Mouse (Mus musculus) layer of hippocampus, adult 11-12 months (tissue): Measurements from ENCODE around the gene Cdk9.
A peak's percentile ranks its signal among the peaks of the same experiment; 100 is the strongest.

ENCODE experiments used
- DNase-seq: peaks from one replicate; pipeline ENCODE4 v3.0.0; 2022; ENCODE audit warnings: low spot score

The Cdk9 gene

GRCm38 (mm10) chr2:32732695-32733094 lies 19.8 kb upstream of the Cdk9 start:
- no peak for DNase-seq

DNA sequence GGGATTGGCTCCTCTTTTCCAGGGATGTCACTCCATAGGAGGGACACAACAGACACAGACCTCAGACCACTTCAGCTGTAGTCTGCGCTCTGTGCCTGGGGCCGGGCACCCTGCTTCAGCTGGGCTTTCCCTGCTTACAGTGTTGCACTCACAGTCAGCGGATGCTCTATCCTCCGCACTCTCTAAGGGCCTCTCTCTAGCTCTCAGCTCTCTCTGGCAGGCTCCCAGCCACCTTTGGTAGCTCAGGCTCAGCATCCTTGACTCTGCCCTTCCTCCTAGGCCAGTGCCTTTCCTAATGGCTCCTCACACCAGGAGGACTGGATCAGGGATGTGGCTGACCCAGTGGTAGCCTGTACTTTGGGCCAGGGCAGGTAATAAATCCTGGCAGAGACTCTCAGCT lies 19.0 kb upstream of the Cdk9 start:
- no peak for DNase-seq

GRCm38 (mm10) chr2:32730854-32731253 lies 18.0 kb upstream of the Cdk9 start:
- no peak for DNase-seq

DNA sequence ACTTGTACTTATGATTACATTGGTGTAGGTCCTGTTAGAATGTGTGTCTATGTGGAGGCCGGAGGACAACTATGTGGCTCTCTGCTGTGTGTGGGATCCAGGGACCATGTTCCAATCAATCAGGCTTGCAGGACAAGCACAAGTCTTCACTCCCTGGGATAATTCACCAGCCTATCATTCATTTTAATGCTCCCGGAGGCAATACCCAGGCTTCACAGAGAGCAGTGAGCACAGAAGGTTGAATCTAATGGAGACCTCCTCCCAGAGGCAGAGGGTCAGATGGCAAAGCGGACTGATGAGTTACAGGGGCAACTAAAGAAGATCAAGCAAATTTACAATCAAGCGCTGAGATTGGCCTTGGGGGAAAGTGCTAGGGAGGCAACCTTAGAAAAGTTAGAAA lies 16.7 kb upstream of the Cdk9 start:
- DNase-seq, result no peak

DNA sequence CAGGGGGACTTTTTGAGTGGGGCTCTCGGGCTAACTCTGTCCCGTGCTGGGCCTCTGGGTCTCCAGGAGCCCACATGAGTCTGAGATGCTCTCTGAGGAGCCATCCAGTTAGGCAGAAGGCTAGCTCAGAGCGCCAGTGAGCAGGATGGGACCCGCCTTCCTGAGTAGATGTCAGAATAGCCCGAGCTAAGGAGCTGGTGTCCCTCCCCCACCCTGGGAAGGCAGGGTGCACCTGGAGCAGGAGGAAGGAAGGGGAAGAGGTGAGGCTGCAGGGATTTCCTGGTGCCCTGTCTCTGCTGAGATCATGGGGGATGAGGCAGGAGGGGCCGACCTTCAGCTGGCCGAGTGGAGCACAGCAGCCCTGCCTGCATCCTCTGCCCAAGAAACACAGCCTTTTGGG lies 15.6 kb upstream of the Cdk9 start:
- DNase-seq, result no peak

DNA sequence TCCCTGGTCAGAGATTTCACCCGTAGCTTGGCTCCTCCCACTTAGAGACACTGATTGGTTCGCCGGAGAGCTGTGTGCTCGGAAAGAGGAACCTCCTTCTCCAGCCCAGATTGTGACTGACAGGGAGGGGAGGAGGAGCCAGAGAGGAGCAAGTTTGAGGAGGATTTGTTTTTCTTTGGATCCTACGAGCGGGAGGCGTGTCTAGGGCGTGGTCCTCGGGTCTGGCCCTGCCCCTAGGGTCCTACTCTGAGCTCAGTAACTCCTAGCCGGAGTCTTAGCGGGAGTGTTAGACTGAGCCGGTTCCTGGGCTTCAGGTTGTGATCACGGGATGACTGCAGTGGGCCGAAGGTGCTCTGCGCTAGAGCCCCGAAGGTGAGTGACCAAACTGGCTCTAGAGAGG lies 14.6 kb upstream of the Cdk9 start:
- DNase-seq, result peak; percentile 86

DNA sequence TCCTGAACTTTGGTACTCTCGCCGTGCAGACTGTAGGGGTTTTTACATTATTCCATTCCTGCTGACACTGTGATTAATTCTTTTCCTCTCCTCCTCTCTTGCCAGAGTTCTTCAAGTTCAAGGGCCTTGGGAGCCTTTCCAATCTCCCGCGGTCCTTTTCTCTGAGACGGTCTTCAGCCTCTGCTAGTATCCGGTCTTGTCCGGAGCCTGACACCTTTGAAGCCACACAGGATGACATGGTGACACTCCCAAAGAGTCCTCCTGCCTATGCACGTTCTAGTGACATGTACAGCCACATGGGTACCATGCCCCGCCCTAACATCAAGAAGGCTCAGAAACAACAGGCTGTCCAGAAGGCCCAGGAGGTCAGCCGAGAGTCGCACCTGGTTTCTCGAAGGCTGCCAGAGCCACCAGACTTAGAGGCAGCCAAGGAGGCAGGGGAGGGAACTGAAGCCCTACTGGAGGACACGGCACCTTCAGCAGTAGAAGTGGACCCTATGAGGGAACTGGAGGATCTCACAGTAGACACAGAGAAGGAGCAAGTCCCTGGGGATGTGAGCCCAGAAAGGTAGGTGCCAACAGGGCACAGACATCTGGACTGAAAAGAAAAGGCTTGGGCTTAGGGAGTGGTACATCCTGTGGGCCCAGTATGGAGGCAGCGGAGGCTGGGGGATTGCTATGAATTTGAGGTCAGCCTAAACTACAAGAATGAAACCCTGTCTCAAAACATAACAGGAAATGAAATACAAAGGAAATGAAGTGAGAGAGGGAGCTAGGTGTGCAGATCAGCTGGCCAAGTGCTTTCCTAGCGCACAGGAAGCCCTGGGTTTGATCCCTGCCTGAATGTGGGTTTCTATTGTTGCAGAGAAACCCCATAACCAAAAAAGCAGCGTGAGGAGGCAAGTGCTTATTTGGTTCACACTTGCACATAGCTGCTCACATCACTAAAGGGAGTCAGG lies 12.2 kb upstream of the Cdk9 start:
- DNase-seq, result no peak

DNA sequence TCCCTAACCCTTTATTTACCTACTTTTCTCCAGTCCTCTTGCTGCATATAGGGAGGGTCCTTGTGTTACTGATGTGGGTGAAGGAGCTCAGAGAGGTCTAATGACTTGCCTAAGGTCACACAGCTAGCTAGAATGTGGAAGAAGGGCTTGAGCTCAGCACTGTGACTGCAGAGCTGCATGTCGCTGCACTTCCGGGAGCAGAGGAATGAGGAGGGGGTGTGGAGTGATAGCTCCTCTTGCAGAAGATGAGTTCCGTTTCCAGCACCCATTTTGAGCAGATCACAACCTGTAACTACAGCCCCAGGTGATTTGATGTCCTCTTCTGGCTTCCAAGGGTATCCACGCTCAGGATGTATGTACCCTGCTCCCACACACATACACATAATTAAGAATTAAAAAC lies 11.3 kb upstream of the Cdk9 start:
- DNase-seq, result no peak

- DNase-seq, result no peak
These were observed 9.7 kb upstream of the Cdk9 start for GRCm38 (mm10) chr2:32722581-32722980.

DNA sequence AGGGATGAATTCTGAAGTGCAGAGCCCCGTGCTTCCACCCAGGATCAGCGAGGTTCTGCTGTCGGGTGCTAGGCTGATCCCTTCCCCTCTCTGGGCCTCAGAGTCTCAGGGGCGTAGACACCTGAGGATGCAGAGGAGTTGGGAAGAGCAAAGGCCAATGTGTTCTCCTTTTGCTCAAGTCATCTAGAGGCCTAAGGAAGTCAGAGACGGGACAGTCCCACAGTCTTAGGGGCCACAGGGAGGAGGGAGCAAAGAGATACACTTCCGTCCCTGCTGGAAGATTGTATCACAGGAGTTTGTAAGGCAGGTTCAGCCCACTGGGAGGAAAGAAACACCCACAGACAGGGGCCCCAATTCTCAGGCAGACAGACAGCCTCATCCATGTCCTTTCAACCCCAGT lies 9.2 kb upstream of the Cdk9 start:
- DNase-seq, result no peak

DNA sequence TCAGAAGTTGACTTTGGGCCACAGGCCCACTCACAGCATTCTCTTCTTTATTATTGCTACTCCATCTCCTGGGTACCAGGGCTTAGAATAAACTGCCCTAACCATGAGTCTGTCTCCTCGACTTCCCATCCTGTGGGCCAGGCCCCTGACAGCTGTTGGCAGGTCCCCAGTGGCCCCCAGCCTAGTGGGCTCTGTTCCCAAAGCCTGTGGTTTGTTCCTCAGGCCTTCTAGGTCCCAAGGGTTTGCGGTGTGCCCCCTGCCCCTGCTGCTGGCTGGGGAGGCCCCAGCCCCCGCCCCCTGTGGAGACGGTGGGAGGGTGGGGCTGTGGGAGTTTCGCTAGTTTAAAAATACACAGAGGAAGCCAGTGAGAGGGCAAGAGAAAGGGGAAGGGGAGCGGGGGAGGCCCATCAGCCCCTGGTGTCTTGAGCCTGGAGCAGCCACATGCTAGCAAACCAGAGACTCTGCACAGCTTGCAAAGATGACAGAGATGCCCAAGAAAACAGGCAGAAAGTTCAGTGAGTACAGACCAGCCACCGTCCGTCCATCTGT lies 7.9 kb upstream of the Cdk9 start, which contains the start of gene Sh2d3c:
TSS of gene Sh2d3c (plus strand) at position 375 of the 549 bp plus-strand sequence.
- peak; percentile 54 for DNase-seq

GRCm38 (mm10) chr2:32720053-32720452 lies 7.2 kb upstream of the Cdk9 start:
- DNase-seq, result no peak

- no peak for DNase-seq
These were observed 5.9 kb upstream of the Cdk9 start for GRCm38 (mm10) chr2:32718761-32719160.

GRCm38 (mm10) chr2:32714987-32715425 lies 2.1 kb upstream of the Cdk9 start:
- no peak for DNase-seq

- DNase-seq, result no peak
These were observed 1.5 kb upstream of the Cdk9 start for GRCm38 (mm10) chr2:32714117-32714986.

- DNase-seq, result peak; percentile 94
These were observed 316 bp downstream of the Cdk9 start for GRCm38 (mm10) chr2:32712586-32712933.

- DNase-seq, result peak; percentile 57
These were observed 746 bp downstream of the Cdk9 start for GRCm38 (mm10) chr2:32712108-32712551.

DNA sequence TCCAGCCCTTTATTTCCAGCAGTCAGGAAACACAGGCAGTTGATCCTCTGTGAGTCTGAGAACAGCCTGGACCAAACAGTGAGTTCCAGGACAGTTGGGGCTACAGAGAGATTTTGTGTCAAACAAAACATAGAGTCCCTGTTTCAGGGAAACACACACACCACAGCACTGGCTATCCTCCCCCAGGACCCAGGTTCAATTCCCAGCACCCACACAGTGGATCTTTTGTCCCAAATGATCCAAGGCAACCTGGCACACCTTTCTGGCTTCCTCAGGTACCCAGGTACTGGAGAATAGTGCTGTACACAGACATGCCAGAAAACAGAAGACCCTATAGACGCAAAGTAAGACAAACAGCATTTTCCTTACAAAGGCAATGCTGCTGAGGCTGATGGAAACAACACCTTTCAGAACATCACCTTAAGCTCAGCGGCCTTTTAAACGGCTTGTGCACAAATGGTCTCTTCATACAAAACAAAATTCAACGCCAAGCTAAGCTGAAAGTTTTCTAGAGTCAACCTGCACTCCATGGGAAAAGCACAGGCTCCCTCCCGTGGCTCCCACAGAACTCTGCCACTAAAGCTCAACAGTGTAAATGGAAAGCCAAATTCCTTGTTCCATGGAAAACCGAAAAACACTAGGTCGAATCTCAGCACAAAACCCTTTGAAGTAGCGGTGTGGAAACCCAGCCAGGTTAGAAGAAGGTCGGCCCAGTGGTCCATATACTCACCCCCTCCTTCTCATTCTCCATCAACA lies 1.4 kb downstream of the Cdk9 start:
- DNase-seq, result no peak

GRCm38 (mm10) chr2:32710425-32710824 lies 2.5 kb downstream of the Cdk9 start:
- no peak for DNase-seq

GRCm38 (mm10) chr2:32709521-32710137 lies 3.2 kb downstream of the Cdk9 start:
- no peak for DNase-seq

DNA sequence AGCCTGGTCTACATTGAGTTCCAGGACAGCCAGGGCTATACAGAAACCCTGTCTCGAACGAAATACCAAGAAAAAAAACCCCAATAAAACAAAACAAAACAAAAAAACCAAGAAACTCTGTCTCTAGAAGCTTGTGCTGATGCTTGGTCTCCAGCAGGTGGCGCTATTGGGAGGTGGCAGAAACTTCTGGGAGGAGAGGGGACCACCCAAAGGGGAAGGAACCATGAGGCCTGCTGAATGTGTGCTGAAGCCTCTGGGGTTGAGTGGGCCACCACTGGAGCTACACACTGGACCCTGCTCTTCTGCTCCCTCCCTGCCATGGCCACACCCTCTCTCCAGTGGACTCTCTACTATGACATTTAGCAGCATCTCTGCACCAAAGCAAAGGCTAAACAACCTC lies 4.2 kb downstream of the Cdk9 start:
- DNase-seq, result no peak
